Mouse (Mus musculus) kidney, embryonic 14.5 days (tissue): Measurements from ENCODE around the gene Zfyve9. TPM values are rescaled to one million over a fixed set of nuclear protein-coding genes. Genes with fewer than 3 reads are reported as not detected.

Source experiments
- ATAC-seq: fragments of 200-750 bp; cut with Nextera tagmentation; 2 replicates; pipeline ENCODE4 v1.8.0; 2017; ENCODE audit warnings: moderate number of reproducible peaks, mild to moderate bottlenecking, moderate TSS enrichment, moderate library complexity; ENCODE audit not compliant: low FRiP score, low TSS enrichment
- H3K27ac ChIP-seq: fragments of 300-500 bp; sonication (generic); 2 replicates; pipeline ENCODE4 v1.5.1; 2014; ENCODE audit warnings: low read depth, mild to moderate bottlenecking, low read length, moderate library complexity, mixed read lengths
- H3K27me3 ChIP-seq: fragments of 300-500 bp; sonication (generic); 2 replicates; pipeline ENCODE4 v1.6.1; 2014; ENCODE audit warnings: mild to moderate bottlenecking, low read length; ENCODE audit not compliant: control insufficient read depth, insufficient read depth
- H3K36me3 ChIP-seq: fragments of 300-500 bp; sonication (generic); 2 replicates; pipeline ENCODE4 v1.6.1; 2014; ENCODE audit warnings: low read length, mixed read lengths; ENCODE audit not compliant: control insufficient read depth, insufficient read depth
- H3K4me1 ChIP-seq: fragments of 300-500 bp; sonication (generic); 2 replicates; pipeline ENCODE4 v1.6.1; 2014; ENCODE audit warnings: low read length, mixed read lengths; ENCODE audit not compliant: control insufficient read depth, insufficient read depth
- H3K4me2 ChIP-seq: fragments of 300-500 bp; sonication (generic); replicated peaks from 2 replicates; pipeline ENCODE4 v1.6.1; 2014; ENCODE audit warnings: low read depth, mild to moderate bottlenecking, low read length
- H3K4me3 ChIP-seq: fragments of 300-500 bp; sonication (generic); 2 replicates; pipeline ENCODE4 v1.5.1; 2014; ENCODE audit warnings: mild to moderate bottlenecking, low read length
- H3K9ac ChIP-seq: fragments of 300-500 bp; sonication (generic); 2 replicates; pipeline ENCODE4 v1.6.1; 2014; ENCODE audit warnings: low read depth, mild to moderate bottlenecking, low read length, moderate library complexity
- H3K9me3 ChIP-seq: fragments of 300-500 bp; sonication (generic); 2 replicates; pipeline ENCODE4 v1.6.1; 2016; ENCODE audit warnings: low read length; ENCODE audit not compliant: control insufficient read depth
- WGBS: fragments of 180-500 bp; shearing (Covaris S2); extraction: QIAGEN DNeasy Blood & Tissue Kit; methylation state at CpG from one replicate; pipeline ENCODE4 v1.1.7; 2014; 5-methylcytosine and 5-hydroxymethylcytosine counted together
- polyA plus RNA-seq: library from polyadenylated mRNA; unstranded; fragments of >200 nt; fragmentation: Nextera tagmentation; extraction: Ambion mirVana; gene quantifications from 2 replicates; pipeline ENCODE4 v1.2.1, GENCODE M21; 2014

Gene Zfyve9
- polyA plus RNA-seq = 7.2 and 7.5 TPM in 2 replicates

- under 1% methylated on average over 78 of the region's 111 CpGs for WGBS
- Histone ChIP-seq H3K36me3 (no peaks in the 10 kb centered on the region), H3K27ac (peak within 1 kb of the TSS; percentile 92), H3K27me3 (no peaks in the 10 kb centered on the region), H3K4me3 (peak within 1 kb of the TSS; percentile 95), H3K9me3 (no peaks in the 10 kb centered on the region), H3K9ac (peak within 1 kb of the TSS; percentile 99), H3K4me1 (0 out of 2 replicates have a peak, but pooled peaks cover 4% of the 10 kb centered on the region), H3K4me2 (peak within 1 kb of the TSS; percentile 50)
- ATAC-seq = peak; percentile 94
These were observed at the start of gene Zfyve9 for GRCm38 (mm10) chr4:108780057-108780863. TSS of gene Zfyve9 (minus strand) at chr4:108780798.

GRCm38 (mm10) chr4:108826643-108827042 lies 46.0 kb upstream of the Zfyve9 start:
- no peak overlapping the region for H3K27ac ChIP-seq
- WGBS = 96% methylated on average over 2 of the region's 2 CpGs
- H3K4me3 ChIP-seq = no peak overlapping the region
- H3K27me3 ChIP-seq = no peaks in the 10 kb centered on the region
- H3K36me3 ChIP-seq = peaks cover 74% of the 10 kb centered on the region
- no peak overlapping the region for H3K4me2 ChIP-seq
- H3K4me1 ChIP-seq = 0 out of 2 replicates have a peak, but pooled peaks cover 5% of the 10 kb centered on the region
- no peaks in the 10 kb centered on the region for H3K9me3 ChIP-seq
- H3K9ac ChIP-seq = no peak overlapping the region
- no peak for ATAC-seq

GRCm38 (mm10) chr4:108826096-108826495 lies 45.5 kb upstream of the Zfyve9 start:
- Histone ChIP-seq H3K27me3 (no peaks in the 10 kb centered on the region), H3K4me3 (no peak overlapping the region), H3K4me2 (no peak overlapping the region), H3K9me3 (no peaks in the 10 kb centered on the region), H3K27ac (no peak overlapping the region), H3K9ac (no peak overlapping the region), H3K4me1 (0 out of 2 replicates have a peak, but pooled peaks cover 4% of the 10 kb centered on the region), H3K36me3 (peaks cover 76% of the 10 kb centered on the region)
- 97% methylated on average over 1 of the region's 1 CpGs for WGBS
- ATAC-seq = no peak

- Histone ChIP-seq H3K4me2 (no peak overlapping the region), H3K9ac (no peak overlapping the region), H3K4me3 (no peak overlapping the region), H3K27ac (no peak overlapping the region), H3K36me3 (peaks cover 80% of the 10 kb centered on the region), H3K4me1 (0 out of 2 replicates have a peak, but pooled peaks cover under 1% of the 10 kb centered on the region), H3K27me3 (no peaks in the 10 kb centered on the region), H3K9me3 (no peaks in the 10 kb centered on the region)
- no peak for ATAC-seq
- 91% methylated on average over 3 of the region's 3 CpGs for WGBS
These were observed 45.1 kb upstream of the Zfyve9 start for GRCm38 (mm10) chr4:108825677-108826076.

- WGBS = 69% methylated on average over 6 of the region's 6 CpGs
- no peak overlapping the region for H3K27ac ChIP-seq
- peaks cover 6% of the 10 kb centered on the region; the same call in 1 of the 2 replicates for H3K36me3 ChIP-seq
- H3K27me3 ChIP-seq = no peaks in the 10 kb centered on the region
- no peak overlapping the region for H3K9ac ChIP-seq
- H3K9me3 ChIP-seq = no peaks in the 10 kb centered on the region
- ATAC-seq = no peak
- H3K4me3 ChIP-seq = no peak overlapping the region
- H3K4me1 ChIP-seq = no peaks in the 10 kb centered on the region
- no peak overlapping the region for H3K4me2 ChIP-seq
These were observed 31.0 kb upstream of the Zfyve9 start for GRCm38 (mm10) chr4:108811550-108811949.

- H3K9me3 ChIP-seq = no peaks in the 10 kb centered on the region
- 64% methylated on average over 4 of the region's 4 CpGs for WGBS
- no peak overlapping the region for H3K4me2 ChIP-seq
- H3K4me3 ChIP-seq = no peak overlapping the region
- no peaks in the 10 kb centered on the region for H3K27me3 ChIP-seq
- H3K4me1 ChIP-seq = no peaks in the 10 kb centered on the region
- no peak for ATAC-seq
- H3K9ac ChIP-seq = no peak overlapping the region
- no peak overlapping the region for H3K27ac ChIP-seq
- peaks cover 6% of the 10 kb centered on the region; the same call in 1 of the 2 replicates for H3K36me3 ChIP-seq
These were observed 30.5 kb upstream of the Zfyve9 start for GRCm38 (mm10) chr4:108811142-108811541.

GRCm38 (mm10) chr4:108803535-108803934 lies 22.9 kb upstream of the Zfyve9 start:
- Histone ChIP-seq H3K4me1 (no peaks in the 10 kb centered on the region), H3K27me3 (no peaks in the 10 kb centered on the region)
- WGBS = 91% methylated on average over 2 of the region's 2 CpGs

GRCm38 (mm10) chr4:108798083-108798830 lies 17.7 kb upstream of the Zfyve9 start:
- ATAC-seq = peak; percentile 43; the same call in 1 of the 2 replicates
- no peaks in the 10 kb centered on the region for H3K27me3 ChIP-seq
- H3K4me3 ChIP-seq = no peak overlapping the region
- no peak overlapping the region for H3K27ac ChIP-seq
- H3K4me2 ChIP-seq = no peak overlapping the region
- no peaks in the 10 kb centered on the region for H3K36me3 ChIP-seq
- 47% methylated on average over 2 of the region's 2 CpGs for WGBS
- no peak overlapping the region for H3K9ac ChIP-seq
- no peaks in the 10 kb centered on the region for H3K9me3 ChIP-seq
- no peaks in the 10 kb centered on the region for H3K4me1 ChIP-seq

More at GRCm38 (mm10) chr4:108803535-108803934, 22.9 kb upstream of the Zfyve9 start:
- Histone ChIP-seq H3K27ac (no peak overlapping the region), H3K9ac (no peak overlapping the region), H3K4me3 (no peak overlapping the region), H3K4me2 (no peak overlapping the region), H3K36me3 (no peaks in the 10 kb centered on the region), H3K9me3 (no peaks in the 10 kb centered on the region)
- no peak for ATAC-seq

GRCm38 (mm10) chr4:108796701-108797100 lies 16.1 kb upstream of the Zfyve9 start:
- 18% methylated on average over 4 of the region's 4 CpGs for WGBS
- no peak overlapping the region for H3K4me2 ChIP-seq
- H3K27me3 ChIP-seq = no peaks in the 10 kb centered on the region
- no peak overlapping the region for H3K27ac ChIP-seq
- H3K4me1 ChIP-seq = no peaks in the 10 kb centered on the region
- no peak overlapping the region for H3K9ac ChIP-seq
- no peak for ATAC-seq
- no peaks in the 10 kb centered on the region for H3K36me3 ChIP-seq
- H3K4me3 ChIP-seq = no peak overlapping the region
- no peaks in the 10 kb centered on the region for H3K9me3 ChIP-seq
